Mouse (Mus musculus) thymus, adult 2 months (tissue): ENCODE data around the gene Hmx2. TPM values are rescaled to one million over a fixed set of nuclear protein-coding genes. Genes with fewer than 3 reads are reported as not detected.

Source experiments
- DNase-seq: peaks from one replicate; pipeline ENCODE4 v3.0.0; 2021
- H3K27ac ChIP-seq: fragments of 200-500 bp; 2 replicates; pipeline ENCODE4 v1.5.1; 2012; ENCODE audit warnings: low read length, control low read depth; ENCODE audit not compliant: control insufficient read depth, insufficient read depth
- H3K27me3 ChIP-seq: fragments of 200-500 bp; 2 replicates; pipeline ENCODE4 v1.6.1; 2012; ENCODE audit warnings: mild to moderate bottlenecking, low read length, moderate library complexity, mixed read lengths; ENCODE audit not compliant: control insufficient read depth, insufficient read depth
- H3K36me3 ChIP-seq: fragments of 200-500 bp; 2 replicates; pipeline ENCODE4 v1.6.1; 2012; ENCODE audit warnings: mild to moderate bottlenecking, low read length, moderate library complexity; ENCODE audit not compliant: control insufficient read depth, insufficient read depth
- H3K4me1 ChIP-seq: fragments of 200-500 bp; replicated peaks from 2 replicates; pipeline ENCODE4 v1.6.1; 2012; ENCODE audit warnings: low read length; ENCODE audit not compliant: control insufficient read depth, insufficient read depth
- H3K4me3 ChIP-seq: fragments of 200-500 bp; 2 replicates; pipeline ENCODE4 v1.5.1; 2012; ENCODE audit warnings: mild to moderate bottlenecking, low read length, control low read depth, moderate library complexity; ENCODE audit not compliant: control insufficient read depth, insufficient read depth
- CTCF ChIP-seq: fragments of 200-500 bp; IDR thresholded peaks from 2 replicates; pipeline ENCODE4 v1.5.1; 2012; ENCODE audit warnings: mild to moderate bottlenecking, control low read depth, low read length, moderate library complexity, borderline replicate concordance; ENCODE audit not compliant: control insufficient read depth, poor library complexity, insufficient read depth; ENCODE audit errors: extremely low read depth
- POLR2A ChIP-seq: fragments of 200-500 bp; IDR thresholded peaks from 2 replicates; pipeline ENCODE4 v1.6.1; 2012; ENCODE audit warnings: mild to moderate bottlenecking, low read length, control low read depth, moderate library complexity; ENCODE audit not compliant: control insufficient read depth, poor library complexity, insufficient read depth; ENCODE audit errors: extremely low read depth
- WGBS: fragments of 180-500 bp; shearing (Covaris S2); methylation state at CpG from one replicate; pipeline ENCODE4 v1.1.7; 2018; 5-methylcytosine and 5-hydroxymethylcytosine counted together
- polyA plus RNA-seq: library from polyadenylated mRNA; depleted of rRNA; stranded (reverse); fragments of >200 nt; gene quantifications from 2 replicates; pipeline ENCODE4 v1.2.3, GENCODE M21; 2012; rRNA removed

The Hmx2 gene
- 0.38 and 0.42 TPM in 2 replicates for polyA plus RNA-seq

GRCm38 (mm10) chr7:131548473-131548872 is at the start of gene Hmx2:
TSS of gene Hmx2 (plus strand) at chr7:131548773.
- no peak within 1 kb of the TSS for H3K27ac ChIP-seq
- peaks cover 1% of the 10 kb centered on the region; the same call in 1 of the 2 replicates for H3K4me1 ChIP-seq
- DNase-seq: no peak
- H3K36me3 ChIP-seq: no peaks in the 10 kb centered on the region
- WGBS: 12% methylated on average over 3 of the region's 3 CpGs
- TF ChIP-seq POLR2A: no peak
- TF ChIP-seq CTCF: no peak
- no peak within 1 kb of the TSS for H3K4me3 ChIP-seq
- H3K27me3 ChIP-seq: peaks cover 41% of the 10 kb centered on the region

- Histone ChIP-seq H3K4me3 (no peak overlapping the region), H3K27ac (no peak overlapping the region), H3K4me1 (no peaks in the 10 kb centered on the region), H3K27me3 (no peaks in the 10 kb centered on the region), H3K36me3 (no peaks in the 10 kb centered on the region)
- DNase-seq: no peak
- WGBS: 75% methylated on average over 2 of the region's 2 CpGs
- TF ChIP-seq POLR2A (no peak), CTCF (no peak)
Measured at GRCm38 (mm10) chr7:131503739-131504138, 44.8 kb upstream of the Hmx2 start.

GRCm38 (mm10) chr7:131539979-131540378 is 8.6 kb upstream of the Hmx2 start:
- Histone ChIP-seq H3K27me3 (peaks cover 24% of the 10 kb centered on the region), H3K27ac (no peak overlapping the region), H3K4me3 (no peak overlapping the region), H3K36me3 (no peaks in the 10 kb centered on the region), H3K4me1 (no peaks in the 10 kb centered on the region)
- TF ChIP-seq POLR2A (no peak), CTCF (peak; percentile 22; the same call in 1 of the 2 replicates)
- WGBS: 1% methylated on average over 7 of the region's 7 CpGs
- DNase-seq: peak; percentile 76

GRCm38 (mm10) chr7:131541184-131542114 is 7.1 kb upstream of the Hmx2 start:
- H3K27me3 ChIP-seq: peaks cover 24% of the 10 kb centered on the region
- WGBS: 8% methylated on average over 41 of the region's 41 CpGs
- no peak overlapping the region for H3K4me3 ChIP-seq
- no peak for TF ChIP-seq CTCF
- H3K36me3 ChIP-seq: no peaks in the 10 kb centered on the region
- no peak overlapping the region for H3K27ac ChIP-seq
- no peak for DNase-seq
- no peaks in the 10 kb centered on the region for H3K4me1 ChIP-seq

- 4% methylated on average over 65 of the region's 65 CpGs for WGBS
- Histone ChIP-seq H3K27me3 (peaks cover 24% of the 10 kb centered on the region), H3K4me1 (no peaks in the 10 kb centered on the region), H3K36me3 (no peaks in the 10 kb centered on the region), H3K27ac (no peak within 1 kb of the TSS), H3K4me3 (no peak within 1 kb of the TSS)
- no peak for TF ChIP-seq POLR2A
- no peak for TF ChIP-seq CTCF
- no peak for DNase-seq
Measured at GRCm38 (mm10) chr7:131542115-131542871, 6.3 kb upstream of the Hmx2 start, which contains the start of gene Hmx3. TSS of gene Hmx3 (plus strand) at chr7:131542867.

GRCm38 (mm10) chr7:131542872-131543622 is 5.5 kb upstream of the Hmx2 start:
- no peak for TF ChIP-seq CTCF
- no peak for TF ChIP-seq POLR2A
- Histone ChIP-seq H3K27ac (no peak overlapping the region), H3K4me1 (no peaks in the 10 kb centered on the region), H3K27me3 (peaks cover 28% of the 10 kb centered on the region), H3K36me3 (no peaks in the 10 kb centered on the region), H3K4me3 (no peak overlapping the region)
- WGBS: 3% methylated on average over 69 of the region's 71 CpGs
- DNase-seq: no peak
